Mouse (Mus musculus) CD4-positive, CD25-positive, alpha-beta regulatory T cell, adult 2 months (primary cell): ENCODE measurements around the gene 4430402I18Rik.
A peak's percentile ranks its signal among the peaks of the same experiment; 100 is the strongest.
"Not testable (repeated sequence)": the region's sequence is repeated elsewhere in the genome, so short reads cannot be mapped to it uniquely, and the experiment has no call there.

Experiments used
- DNase-seq: peaks from one replicate; pipeline ENCODE4 v3.0.0-alpha.2; 2012; ENCODE audit warnings: low read depth, low spot score

4430402I18Rik gene

GRCm38 (mm10) chr19:28967652-28968051 lies at the start of gene 4430402I18Rik:
TSS of gene 4430402I18Rik (minus strand) at chr19:28967800.
- no peak for DNase-seq

GRCm38 (mm10) chr19:29016786-29017185 lies 49.2 kb upstream of the 4430402I18Rik start:
- DNase-seq = no peak

- DNase-seq = no peak
These were observed 48.7 kb upstream of the 4430402I18Rik start for GRCm38 (mm10) chr19:29016204-29016765.

GRCm38 (mm10) chr19:29015410-29016203 lies 48.0 kb upstream of the 4430402I18Rik start:
- no peak for DNase-seq

GRCm38 (mm10) chr19:29014466-29015055 lies 47.0 kb upstream of the 4430402I18Rik start:
- no peak for DNase-seq

GRCm38 (mm10) chr19:29011355-29011990 lies 43.9 kb upstream of the 4430402I18Rik start:
- no peak for DNase-seq

- DNase-seq = no peak
These were observed 41.4 kb upstream of the 4430402I18Rik start for GRCm38 (mm10) chr19:29009046-29009445.

- no peak for DNase-seq
These were observed 40.6 kb upstream of the 4430402I18Rik start for GRCm38 (mm10) chr19:29008069-29008706.

GRCm38 (mm10) chr19:29000321-29000720 lies 32.7 kb upstream of the 4430402I18Rik start:
- DNase-seq = not testable (repeated sequence)

GRCm38 (mm10) chr19:28997976-28998630 lies 30.5 kb upstream of the 4430402I18Rik start:
- DNase-seq = no peak

GRCm38 (mm10) chr19:28995366-28995765 lies 27.8 kb upstream of the 4430402I18Rik start:
- peak; percentile 7 for DNase-seq

GRCm38 (mm10) chr19:28994870-28995269 lies 27.3 kb upstream of the 4430402I18Rik start:
- no peak for DNase-seq

- peak; percentile 4 for DNase-seq
These were observed 23.8 kb upstream of the 4430402I18Rik start for GRCm38 (mm10) chr19:28991391-28991790.

- DNase-seq = peak; percentile 67
These were observed 23.1 kb upstream of the 4430402I18Rik start for GRCm38 (mm10) chr19:28990590-28991221.

GRCm38 (mm10) chr19:28990194-28990589 lies 22.6 kb upstream of the 4430402I18Rik start, which contains the start of gene Cdc37l1:
TSS of gene Cdc37l1 (plus strand) at chr19:28990352.
- peak; percentile 95 for DNase-seq

GRCm38 (mm10) chr19:28989515-28989914 lies 21.9 kb upstream of the 4430402I18Rik start:
- peak; percentile 18 for DNase-seq

- DNase-seq = no peak
These were observed 15.0 kb upstream of the 4430402I18Rik start for GRCm38 (mm10) chr19:28982617-28983016.

- DNase-seq = peak; percentile 84
These were observed 7.4 kb upstream of the 4430402I18Rik start for GRCm38 (mm10) chr19:28974862-28975611.

GRCm38 (mm10) chr19:28970251-28970650 lies 2.7 kb upstream of the 4430402I18Rik start:
- no peak for DNase-seq

GRCm38 (mm10) chr19:28969231-28969630 lies 1.6 kb upstream of the 4430402I18Rik start:
- DNase-seq = no peak
